Mouse (Mus musculus): ENCODE measurements at regions not wholly inside any gene's neighbourhood (a gene's known extent, or its start where the extent isn't known, plus 50 kb on each side); places are given as distances from the start of the nearest gene placed in this dataset.

GRCm38 (mm10) chr1:51616091-51616490, 137.9 kb upstream of the Nabp1 start:
- TF ChIP-seq CTCF (IDR thresholded peaks at IDR 0.05; ENCODE audit: low read depth) (no peak), EP300 (IDR thresholded peaks at IDR 0.05; ENCODE audit: low read depth) (no peak)
